Mouse (Mus musculus): ENCODE data around the gene Ncoa3. TPM values are rescaled to one million over a fixed set of nuclear protein-coding genes. Genes with fewer than 3 reads are reported as not detected.
"Not testable (repeated sequence)": the region's sequence is repeated elsewhere in the genome, so short reads cannot be mapped to it uniquely, and the experiment has no call there.

The Ncoa3 gene
- 25.5 and 34.7 TPM in 2 replicates for polyA plus RNA-seq (2012; rRNA removed)
- polyA plus RNA-seq (2014; fragmentation: Nextera tagmentation; extraction: Ambion mirVana), result 17.8 and 20.0 TPM in 2 replicates

DNA sequence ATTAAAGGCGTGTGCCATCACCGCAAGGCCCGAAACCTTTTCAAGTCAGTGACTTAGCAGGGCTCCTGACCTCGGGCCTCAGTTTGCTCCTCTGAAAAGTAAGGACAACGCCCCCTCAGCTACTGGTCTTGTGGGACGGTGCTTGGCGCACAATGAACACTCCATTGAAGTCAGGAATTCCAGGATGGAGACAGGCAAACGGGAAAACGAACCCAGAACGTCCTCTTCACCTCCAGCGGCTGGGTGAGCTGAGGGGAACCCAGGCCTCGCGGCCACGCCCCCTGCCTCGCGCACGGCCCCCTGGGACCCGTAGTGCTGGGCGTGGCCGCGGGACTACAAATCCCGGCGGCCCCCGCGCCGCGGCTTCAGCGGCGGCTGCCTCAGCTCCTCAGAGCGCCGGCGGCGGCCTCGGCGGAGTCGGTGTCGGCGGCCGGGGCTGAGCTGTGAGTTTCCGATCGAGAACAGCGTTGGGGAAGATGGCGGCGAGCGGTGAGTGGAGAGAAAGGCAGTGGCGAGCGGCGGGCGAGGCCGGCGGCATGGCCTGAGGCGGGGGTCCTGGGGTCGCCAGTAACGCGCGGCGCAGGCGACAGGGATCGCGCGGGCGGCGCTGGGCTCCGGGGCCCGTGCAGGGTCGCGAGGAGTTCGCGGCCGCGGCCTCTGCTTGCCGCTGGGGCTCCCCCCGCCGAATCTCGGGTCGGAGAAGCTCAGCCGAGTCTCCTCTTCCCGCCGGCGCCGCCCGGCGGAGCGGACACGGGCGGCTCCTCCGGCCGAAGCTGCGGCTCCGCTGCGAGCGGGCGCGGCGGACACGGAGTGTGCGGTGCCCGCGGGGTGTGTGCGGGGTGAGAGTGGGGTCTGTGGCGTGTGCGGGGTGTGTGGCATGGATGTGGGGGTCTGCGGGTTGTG is at the start of gene Ncoa3:
Gene Ncoa3, plus strand, starts transcription at position 367 of the 903 bp plus-strand sequence.
- Histone ChIP-seq H3K27me3 (ENCODE audit: control insufficient read depth, insufficient read depth, low read length) (no peaks in the 10 kb centered on the region), H3K4me1 (ENCODE audit: control insufficient read depth, insufficient read depth, low read length) (peaks cover 6% of the 10 kb centered on the region; the same call in 1 of the 2 replicates), H3K4me2 (replicated peaks; ENCODE audit: low read depth, low read length, severe bottlenecking) (peak within 1 kb of the TSS; percentile 94), H3K36me3 (ENCODE audit: control insufficient read depth, insufficient read depth, low read length) (no peaks in the 10 kb centered on the region), H3K9ac (ENCODE audit: low read depth, low read length, severe bottlenecking) (peak within 1 kb of the TSS; percentile 91), H3K27ac (replicated peaks; ENCODE audit: low read depth, low read length) (peak within 1 kb of the TSS; percentile 82), H3K4me3 (replicated peaks; ENCODE audit: low read length) (peak within 1 kb of the TSS; percentile 92), H3K9me3 (ENCODE audit: control insufficient read depth, low read length) (no peaks in the 10 kb centered on the region)
- peak; percentile 94; the same call in 1 of the 2 replicates for TF ChIP-seq POLR2A (IDR thresholded peaks at IDR 0.05; ENCODE audit: borderline replicate concordance, extremely low read depth, insufficient read depth, insufficient read length)
- ATAC-seq (ENCODE audit: low FRiP score, low read depth) (peak; percentile 93), DNase-seq (ENCODE audit: low spot score) (peak; percentile 94)
- 3% methylated on average over 71 of the region's 103 CpGs for WGBS

DNA sequence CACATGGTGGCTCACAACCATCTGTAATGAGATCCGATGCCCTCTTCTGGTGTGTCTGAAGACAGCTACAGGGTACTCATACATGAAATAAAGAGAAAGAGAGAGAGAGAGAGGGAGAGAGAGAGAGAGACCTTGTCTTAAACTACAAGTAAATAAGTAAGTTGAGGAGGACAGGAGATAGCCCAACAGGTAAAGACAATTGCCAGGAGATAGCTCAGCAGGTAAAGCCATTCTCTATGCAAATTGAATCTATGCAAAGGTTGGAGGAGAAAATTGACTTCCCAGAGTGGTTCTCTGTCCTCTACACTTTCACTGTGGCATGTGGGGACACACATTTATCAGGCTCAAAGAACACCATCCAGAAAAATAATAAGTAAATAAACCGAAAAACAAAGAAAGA is 49.3 kb upstream of the Ncoa3 start:
- H3K36me3 ChIP-seq (ENCODE audit: control insufficient read depth, insufficient read depth, low read length), result no peaks in the 10 kb centered on the region
- no peak for TF ChIP-seq POLR2A (IDR thresholded peaks at IDR 0.05; ENCODE audit: borderline replicate concordance, extremely low read depth, insufficient read depth, insufficient read length)
- no peak overlapping the region for H3K4me3 ChIP-seq (replicated peaks; ENCODE audit: low read length)
- no peak overlapping the region for H3K4me2 ChIP-seq (replicated peaks; ENCODE audit: low read depth, low read length, severe bottlenecking)
- H3K27me3 ChIP-seq (ENCODE audit: control insufficient read depth, insufficient read depth, low read length), result no peaks in the 10 kb centered on the region
- 95% methylated on average over 2 of the region's 2 CpGs for WGBS
- no peak for DNase-seq (ENCODE audit: low spot score)
- no peak for ATAC-seq (ENCODE audit: low FRiP score, low read depth)
- H3K9me3 ChIP-seq (ENCODE audit: control insufficient read depth, low read length), result no peaks in the 10 kb centered on the region
- no peak overlapping the region for H3K9ac ChIP-seq (ENCODE audit: low read depth, low read length, severe bottlenecking)
- no peak overlapping the region for H3K27ac ChIP-seq (replicated peaks; ENCODE audit: low read depth, low read length)
- no peaks in the 10 kb centered on the region for H3K4me1 ChIP-seq (ENCODE audit: control insufficient read depth, insufficient read depth, low read length)

DNA sequence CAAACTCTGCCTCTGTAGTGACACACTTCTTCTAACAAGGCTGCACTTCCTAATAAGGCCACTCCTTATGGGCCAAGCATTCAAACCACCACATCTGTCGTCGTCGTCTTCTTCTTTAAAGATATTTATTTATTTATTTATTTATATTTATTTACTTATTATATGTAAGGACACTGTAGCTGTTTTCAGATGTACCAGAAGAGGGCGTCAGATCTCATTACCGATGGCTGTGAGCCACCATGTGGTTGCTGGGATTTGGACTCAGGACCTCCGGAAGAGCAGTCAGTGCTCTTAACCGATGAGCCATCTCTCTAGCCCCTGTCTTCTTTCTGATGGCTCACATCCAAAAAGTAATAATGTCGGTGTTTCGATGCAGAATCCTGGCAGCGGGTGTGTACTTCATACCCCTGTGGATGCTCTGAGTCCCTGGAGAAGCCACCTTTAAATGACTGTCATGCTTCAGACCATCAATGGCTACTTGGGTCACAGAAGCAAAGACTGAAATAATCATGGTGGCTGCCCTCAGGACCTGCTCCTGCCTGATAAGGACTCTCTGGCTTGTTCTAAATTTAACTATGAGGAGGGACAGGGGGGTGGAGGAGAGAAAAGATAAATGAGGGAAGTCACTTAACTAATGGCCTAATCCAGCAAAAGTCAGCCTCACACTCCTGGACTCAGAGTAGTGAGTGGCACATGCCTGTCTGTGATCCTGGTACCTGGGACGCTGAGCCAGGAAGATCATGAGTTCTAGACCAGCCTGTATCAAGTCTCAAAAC is 47.7 kb upstream of the Ncoa3 start:
- Histone ChIP-seq H3K36me3 (ENCODE audit: control insufficient read depth, insufficient read depth, low read length) (no peaks in the 10 kb centered on the region), H3K27ac (replicated peaks; ENCODE audit: low read depth, low read length) (no peak overlapping the region), H3K4me2 (replicated peaks; ENCODE audit: low read depth, low read length, severe bottlenecking) (no peak overlapping the region), H3K9ac (ENCODE audit: low read depth, low read length, severe bottlenecking) (no peak overlapping the region), H3K4me3 (replicated peaks; ENCODE audit: low read length) (no peak overlapping the region), H3K9me3 (ENCODE audit: control insufficient read depth, low read length) (no peaks in the 10 kb centered on the region), H3K27me3 (ENCODE audit: control insufficient read depth, insufficient read depth, low read length) (no peaks in the 10 kb centered on the region), H3K4me1 (ENCODE audit: control insufficient read depth, insufficient read depth, low read length) (no peaks in the 10 kb centered on the region)
- DNase-seq (ENCODE audit: low spot score) (no peak), ATAC-seq (ENCODE audit: low FRiP score, low read depth) (no peak)
- 80% methylated on average over 11 of the region's 11 CpGs for WGBS
- no peak for TF ChIP-seq POLR2A (IDR thresholded peaks at IDR 0.05; ENCODE audit: borderline replicate concordance, extremely low read depth, insufficient read depth, insufficient read length)

DNA sequence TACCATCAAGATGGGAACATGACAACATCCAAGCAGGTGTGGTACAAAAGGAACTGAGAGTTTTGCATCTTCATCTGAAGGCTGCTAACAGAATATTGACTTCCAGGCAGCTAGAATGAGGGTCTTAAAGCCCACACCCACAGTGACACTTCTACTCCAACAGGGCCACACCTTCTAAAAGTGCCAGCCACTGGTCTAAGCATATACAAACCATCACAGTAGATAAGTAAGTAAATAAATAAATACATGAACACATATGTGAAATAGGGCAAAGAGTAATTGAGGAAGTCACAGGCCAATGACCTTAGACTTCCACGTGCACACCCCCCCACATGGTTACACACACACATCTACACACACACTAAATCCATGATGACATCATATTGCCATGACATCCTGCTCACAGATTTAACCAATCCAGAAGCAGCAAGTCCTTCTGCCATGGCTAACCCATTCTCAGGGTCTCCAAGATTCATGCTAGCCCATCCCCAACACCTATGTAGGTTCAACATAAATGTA is 46.3 kb upstream of the Ncoa3 start:
- whole genome bisulfite sequencing, result 87% methylated on average over 1 of the region's 1 CpGs
- Histone ChIP-seq H3K4me3 (replicated peaks; ENCODE audit: low read length) (no peak overlapping the region), H3K4me2 (replicated peaks; ENCODE audit: low read depth, low read length, severe bottlenecking) (no peak overlapping the region), H3K27me3 (ENCODE audit: control insufficient read depth, insufficient read depth, low read length) (no peaks in the 10 kb centered on the region), H3K36me3 (ENCODE audit: control insufficient read depth, insufficient read depth, low read length) (no peaks in the 10 kb centered on the region), H3K9ac (ENCODE audit: low read depth, low read length, severe bottlenecking) (no peak overlapping the region), H3K4me1 (ENCODE audit: control insufficient read depth, insufficient read depth, low read length) (no peaks in the 10 kb centered on the region), H3K9me3 (ENCODE audit: control insufficient read depth, low read length) (no peaks in the 10 kb centered on the region), H3K27ac (replicated peaks; ENCODE audit: low read depth, low read length) (no peak overlapping the region)
- TF ChIP-seq POLR2A (IDR thresholded peaks at IDR 0.05; ENCODE audit: borderline replicate concordance, extremely low read depth, insufficient read depth, insufficient read length), result no peak
- no peak for DNase-seq (ENCODE audit: low spot score)
- ATAC-seq (ENCODE audit: low FRiP score, low read depth), result no peak

DNA sequence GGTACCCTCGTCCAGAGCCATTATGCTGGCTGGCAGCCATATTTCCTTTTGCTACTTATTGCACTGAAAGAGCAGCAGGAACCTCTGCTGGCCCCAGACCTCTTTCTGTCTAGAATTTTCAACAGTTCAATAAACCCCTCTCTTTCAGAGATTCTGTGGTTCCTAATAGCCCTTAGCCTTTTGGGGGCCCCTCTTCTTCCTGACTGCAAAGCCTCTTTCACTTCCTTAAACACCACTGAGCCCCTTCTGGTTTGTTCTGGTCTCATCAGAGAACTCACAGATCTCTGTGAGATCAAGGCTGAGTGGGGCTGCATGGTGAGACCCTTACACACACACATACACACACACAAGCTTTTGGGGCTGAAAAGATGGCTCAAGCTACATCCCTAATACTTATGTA is 44.4 kb upstream of the Ncoa3 start:
- no peaks in the 10 kb centered on the region for H3K9me3 ChIP-seq (ENCODE audit: control insufficient read depth, low read length)
- ATAC-seq (ENCODE audit: low FRiP score, low read depth) (no peak), DNase-seq (ENCODE audit: low spot score) (no peak)
- H3K9ac ChIP-seq (ENCODE audit: low read depth, low read length, severe bottlenecking), result no peak overlapping the region
- WGBS, result 41% methylated on average over 1 of the region's 1 CpGs
- H3K4me1 ChIP-seq (ENCODE audit: control insufficient read depth, insufficient read depth, low read length), result no peaks in the 10 kb centered on the region
- no peak overlapping the region for H3K4me3 ChIP-seq (replicated peaks; ENCODE audit: low read length)
- H3K27me3 ChIP-seq (ENCODE audit: control insufficient read depth, insufficient read depth, low read length), result no peaks in the 10 kb centered on the region
- no peak overlapping the region for H3K27ac ChIP-seq (replicated peaks; ENCODE audit: low read depth, low read length)
- no peak for TF ChIP-seq POLR2A (IDR thresholded peaks at IDR 0.05; ENCODE audit: borderline replicate concordance, extremely low read depth, insufficient read depth, insufficient read length)
- no peaks in the 10 kb centered on the region for H3K36me3 ChIP-seq (ENCODE audit: control insufficient read depth, insufficient read depth, low read length)
- no peak overlapping the region for H3K4me2 ChIP-seq (replicated peaks; ENCODE audit: low read depth, low read length, severe bottlenecking)

DNA sequence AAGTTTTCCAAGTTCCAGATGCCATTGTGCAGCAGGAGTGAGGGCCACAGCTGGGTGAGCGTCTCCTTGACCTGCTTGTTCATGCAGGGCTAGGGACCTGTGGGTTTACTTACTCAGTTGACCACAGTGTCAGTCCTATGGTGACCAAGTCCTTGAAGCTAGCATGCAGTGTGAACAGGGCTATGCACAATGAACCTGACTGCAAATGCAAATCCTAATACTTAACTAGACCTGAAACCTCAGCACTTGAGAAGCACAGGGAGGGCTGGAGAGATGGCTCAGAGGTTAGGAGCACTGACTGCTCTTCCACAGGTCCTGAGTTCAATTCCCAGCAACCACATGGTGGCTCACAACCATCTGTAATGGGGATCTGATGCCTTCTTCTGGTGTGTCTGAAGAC is 43.7 kb upstream of the Ncoa3 start:
- not testable (repeated sequence) for H3K9ac ChIP-seq (ENCODE audit: low read depth, low read length, severe bottlenecking); H3K4me2 ChIP-seq (replicated peaks; ENCODE audit: low read depth, low read length, severe bottlenecking); H3K4me3 ChIP-seq (replicated peaks; ENCODE audit: low read length); H3K27me3 ChIP-seq (ENCODE audit: control insufficient read depth, insufficient read depth, low read length); ATAC-seq (ENCODE audit: low FRiP score, low read depth); H3K4me1 ChIP-seq (ENCODE audit: control insufficient read depth, insufficient read depth, low read length); H3K27ac ChIP-seq (replicated peaks; ENCODE audit: low read depth, low read length); DNase-seq (ENCODE audit: low spot score); H3K36me3 ChIP-seq (ENCODE audit: control insufficient read depth, insufficient read depth, low read length); H3K9me3 ChIP-seq (ENCODE audit: control insufficient read depth, low read length)
- 78% methylated on average over 1 of the region's 1 CpGs for WGBS

Measured in limb, embryonic 14.5 days (tissue).